Mouse (Mus musculus): ENCODE measurements around the gene Sparcl1. TPM values are rescaled to one million over a fixed set of nuclear protein-coding genes. Genes with fewer than 3 reads are reported as not detected.

Gene Sparcl1
- polyA plus RNA-seq, 1 experiment from 2014 or later, result 183 TPM

GRCm38 (mm10) chr5:104141067-104141466, 27.5 kb upstream of the Sparcl1 start:
- no peak for DNase-seq (ENCODE audit: low spot score)
- no peaks in the 10 kb centered on the region for H3K27me3 ChIP-seq (replicated peaks; ENCODE audit: control insufficient read depth, insufficient read depth, low read length)
- WGBS, result 75% methylated on average over 2 of the region's 2 CpGs

GRCm38 (mm10) chr5:104137920-104138541, 24.5 kb upstream of the Sparcl1 start:
- Histone ChIP-seq H3K9me3 (ENCODE audit: control insufficient read depth, low read length) (no peaks in the 10 kb centered on the region), H3K27me3 (replicated peaks; ENCODE audit: control insufficient read depth, insufficient read depth, low read length) (no peaks in the 10 kb centered on the region), H3K4me3 (ENCODE audit: low read depth, low read length) (no peak overlapping the region), H3K9ac (ENCODE audit: low read length) (no peak overlapping the region), H3K4me2 (ENCODE audit: low read length) (no peak overlapping the region), H3K4me1 (replicated peaks; ENCODE audit: control insufficient read depth, insufficient read depth, low read length) (peaks cover 10% of the 10 kb centered on the region; the same call in 1 of the 2 replicates), H3K27ac (ENCODE audit: low read depth) (no peak overlapping the region), H3K36me3 (ENCODE audit: control insufficient read depth, insufficient read depth, low read length) (no peaks in the 10 kb centered on the region)
- peak; percentile 53 for DNase-seq (ENCODE audit: low spot score)
- ATAC-seq (replicated peaks; ENCODE audit: low FRiP score, low TSS enrichment, low read depth), result peak; percentile 68; the same call in 1 of the 2 replicates
- WGBS, result 42% methylated on average over 10 of the region's 10 CpGs

More at GRCm38 (mm10) chr5:104141067-104141466, 27.5 kb upstream of the Sparcl1 start:
- ATAC-seq (replicated peaks; ENCODE audit: low FRiP score, low TSS enrichment, low read depth), result no peak
- no peaks in the 10 kb centered on the region for H3K9me3 ChIP-seq (ENCODE audit: control insufficient read depth, low read length)
- peaks cover 10% of the 10 kb centered on the region; the same call in 1 of the 2 replicates for H3K4me1 ChIP-seq (replicated peaks; ENCODE audit: control insufficient read depth, insufficient read depth, low read length)
- no peak overlapping the region for H3K9ac ChIP-seq (ENCODE audit: low read length)
- no peak overlapping the region for H3K4me3 ChIP-seq (ENCODE audit: low read depth, low read length)
- H3K36me3 ChIP-seq (ENCODE audit: control insufficient read depth, insufficient read depth, low read length), result no peaks in the 10 kb centered on the region
- no peak overlapping the region for H3K4me2 ChIP-seq (ENCODE audit: low read length)
- no peak overlapping the region for H3K27ac ChIP-seq (ENCODE audit: low read depth)

GRCm38 (mm10) chr5:104133752-104134151, 20.2 kb upstream of the Sparcl1 start:
- DNase-seq (ENCODE audit: low spot score), result no peak
- no peaks in the 10 kb centered on the region for H3K27me3 ChIP-seq (replicated peaks; ENCODE audit: control insufficient read depth, insufficient read depth, low read length)

GRCm38 (mm10) chr5:104131544-104131943, 18.0 kb upstream of the Sparcl1 start:
- ATAC-seq (replicated peaks; ENCODE audit: low FRiP score, low TSS enrichment, low read depth) (no peak; the same call in 1 of the 2 replicates), DNase-seq (ENCODE audit: low spot score) (no peak)
- Histone ChIP-seq H3K27ac (ENCODE audit: low read depth) (no peak overlapping the region), H3K9ac (ENCODE audit: low read length) (no peak overlapping the region), H3K4me3 (ENCODE audit: low read depth, low read length) (no peak overlapping the region), H3K36me3 (ENCODE audit: control insufficient read depth, insufficient read depth, low read length) (no peaks in the 10 kb centered on the region), H3K4me1 (replicated peaks; ENCODE audit: control insufficient read depth, insufficient read depth, low read length) (no peaks in the 10 kb centered on the region), H3K4me2 (ENCODE audit: low read length) (no peak overlapping the region), H3K27me3 (replicated peaks; ENCODE audit: control insufficient read depth, insufficient read depth, low read length) (no peaks in the 10 kb centered on the region), H3K9me3 (ENCODE audit: control insufficient read depth, low read length) (no peaks in the 10 kb centered on the region)
- 59% methylated on average over 4 of the region's 4 CpGs for WGBS

More at GRCm38 (mm10) chr5:104133752-104134151, 20.2 kb upstream of the Sparcl1 start:
- no peaks in the 10 kb centered on the region for H3K9me3 ChIP-seq (ENCODE audit: control insufficient read depth, low read length)
- H3K9ac ChIP-seq (ENCODE audit: low read length), result no peak overlapping the region
- ATAC-seq (replicated peaks; ENCODE audit: low FRiP score, low TSS enrichment, low read depth), result no peak
- WGBS, result 62% methylated on average over 4 of the region's 4 CpGs
- peaks cover 10% of the 10 kb centered on the region; the same call in 1 of the 2 replicates for H3K4me1 ChIP-seq (replicated peaks; ENCODE audit: control insufficient read depth, insufficient read depth, low read length)
- H3K4me2 ChIP-seq (ENCODE audit: low read length), result no peak overlapping the region
- H3K27ac ChIP-seq (ENCODE audit: low read depth), result no peak overlapping the region
- no peak overlapping the region for H3K4me3 ChIP-seq (ENCODE audit: low read depth, low read length)
- H3K36me3 ChIP-seq (ENCODE audit: control insufficient read depth, insufficient read depth, low read length), result no peaks in the 10 kb centered on the region

GRCm38 (mm10) chr5:104130891-104131290, 17.4 kb upstream of the Sparcl1 start:
- no peak overlapping the region for H3K4me3 ChIP-seq (ENCODE audit: low read depth, low read length)
- H3K9me3 ChIP-seq (ENCODE audit: control insufficient read depth, low read length), result no peaks in the 10 kb centered on the region
- H3K27me3 ChIP-seq (replicated peaks; ENCODE audit: control insufficient read depth, insufficient read depth, low read length), result no peaks in the 10 kb centered on the region
- no peaks in the 10 kb centered on the region for H3K4me1 ChIP-seq (replicated peaks; ENCODE audit: control insufficient read depth, insufficient read depth, low read length)
- no peak overlapping the region for H3K27ac ChIP-seq (ENCODE audit: low read depth)
- DNase-seq (ENCODE audit: low spot score) (no peak), ATAC-seq (replicated peaks; ENCODE audit: low FRiP score, low TSS enrichment, low read depth) (no peak)
- no peak overlapping the region for H3K4me2 ChIP-seq (ENCODE audit: low read length)
- H3K9ac ChIP-seq (ENCODE audit: low read length), result no peak overlapping the region
- 87% methylated on average over 4 of the region's 4 CpGs for WGBS
- no peaks in the 10 kb centered on the region for H3K36me3 ChIP-seq (ENCODE audit: control insufficient read depth, insufficient read depth, low read length)

DNA sequence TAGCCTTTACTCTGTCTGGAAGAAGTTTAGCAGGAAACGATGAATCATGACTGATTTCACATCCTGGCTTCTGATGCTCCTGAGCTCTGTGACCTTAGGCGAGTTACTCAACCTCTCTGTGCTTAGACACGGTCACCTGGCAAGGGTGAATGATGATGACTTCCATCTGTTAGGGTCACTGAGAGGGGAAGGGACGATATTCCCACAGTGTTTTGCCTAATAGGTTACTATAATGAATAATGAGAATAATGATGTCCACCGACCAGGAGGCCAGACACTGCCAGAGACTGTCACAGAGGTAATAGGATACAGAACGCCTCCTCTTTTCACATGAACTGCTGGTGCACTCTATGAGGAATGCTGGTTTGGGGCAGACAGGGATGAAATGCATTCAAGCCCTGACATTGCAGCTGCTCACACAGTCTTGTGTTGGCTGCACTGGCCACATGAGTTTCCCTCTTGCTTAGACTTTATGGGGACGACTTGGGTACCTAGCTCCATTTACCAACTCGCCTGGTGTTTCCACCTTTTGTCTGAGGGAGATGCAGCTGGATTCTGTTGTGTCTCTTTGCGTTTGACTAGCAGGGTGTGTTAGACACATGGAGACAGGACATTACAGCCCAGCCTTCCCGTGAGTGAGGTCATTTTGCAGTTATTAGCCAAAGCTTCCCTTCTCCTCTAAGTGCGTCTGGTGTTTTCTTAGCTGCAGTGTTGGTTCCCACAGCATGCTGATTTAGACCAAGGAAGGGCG, 14.9 kb upstream of the Sparcl1 start:
- H3K9ac ChIP-seq (ENCODE audit: low read length), result no peak overlapping the region
- ATAC-seq (replicated peaks; ENCODE audit: low FRiP score, low TSS enrichment, low read depth) (0 out of 2 replicates have a peak, but pooled peaks have one; percentile 51), DNase-seq (ENCODE audit: low spot score) (peak; percentile 60)
- H3K9me3 ChIP-seq (ENCODE audit: control insufficient read depth, low read length), result no peaks in the 10 kb centered on the region
- H3K27me3 ChIP-seq (replicated peaks; ENCODE audit: control insufficient read depth, insufficient read depth, low read length), result no peaks in the 10 kb centered on the region
- H3K4me2 ChIP-seq (ENCODE audit: low read length), result no peak overlapping the region
- no peak overlapping the region for H3K4me3 ChIP-seq (ENCODE audit: low read depth, low read length)
- H3K4me1 ChIP-seq (replicated peaks; ENCODE audit: control insufficient read depth, insufficient read depth, low read length), result no peaks in the 10 kb centered on the region; the same call in 1 of the 2 replicates
- H3K27ac ChIP-seq (ENCODE audit: low read depth), result peak overlapping the region; percentile 74
- 43% methylated on average over 12 of the region's 12 CpGs for WGBS
- no peaks in the 10 kb centered on the region for H3K36me3 ChIP-seq (ENCODE audit: control insufficient read depth, insufficient read depth, low read length)

- 75% methylated on average over 1 of the region's 1 CpGs for WGBS
- H3K27me3 ChIP-seq (replicated peaks; ENCODE audit: control insufficient read depth, insufficient read depth, low read length), result no peaks in the 10 kb centered on the region
- H3K4me2 ChIP-seq (ENCODE audit: low read length), result no peak overlapping the region
- H3K9me3 ChIP-seq (ENCODE audit: control insufficient read depth, low read length), result no peaks in the 10 kb centered on the region
- no peaks in the 10 kb centered on the region; the same call in 1 of the 2 replicates for H3K4me1 ChIP-seq (replicated peaks; ENCODE audit: control insufficient read depth, insufficient read depth, low read length)
- no peaks in the 10 kb centered on the region for H3K36me3 ChIP-seq (ENCODE audit: control insufficient read depth, insufficient read depth, low read length)
- H3K27ac ChIP-seq (ENCODE audit: low read depth), result no peak overlapping the region
- H3K9ac ChIP-seq (ENCODE audit: low read length), result no peak overlapping the region
- DNase-seq (ENCODE audit: low spot score) (no peak), ATAC-seq (replicated peaks; ENCODE audit: low FRiP score, low TSS enrichment, low read depth) (no peak)
- no peak overlapping the region for H3K4me3 ChIP-seq (ENCODE audit: low read depth, low read length)
Measured at GRCm38 (mm10) chr5:104127351-104127750, 13.8 kb upstream of the Sparcl1 start.

DNA sequence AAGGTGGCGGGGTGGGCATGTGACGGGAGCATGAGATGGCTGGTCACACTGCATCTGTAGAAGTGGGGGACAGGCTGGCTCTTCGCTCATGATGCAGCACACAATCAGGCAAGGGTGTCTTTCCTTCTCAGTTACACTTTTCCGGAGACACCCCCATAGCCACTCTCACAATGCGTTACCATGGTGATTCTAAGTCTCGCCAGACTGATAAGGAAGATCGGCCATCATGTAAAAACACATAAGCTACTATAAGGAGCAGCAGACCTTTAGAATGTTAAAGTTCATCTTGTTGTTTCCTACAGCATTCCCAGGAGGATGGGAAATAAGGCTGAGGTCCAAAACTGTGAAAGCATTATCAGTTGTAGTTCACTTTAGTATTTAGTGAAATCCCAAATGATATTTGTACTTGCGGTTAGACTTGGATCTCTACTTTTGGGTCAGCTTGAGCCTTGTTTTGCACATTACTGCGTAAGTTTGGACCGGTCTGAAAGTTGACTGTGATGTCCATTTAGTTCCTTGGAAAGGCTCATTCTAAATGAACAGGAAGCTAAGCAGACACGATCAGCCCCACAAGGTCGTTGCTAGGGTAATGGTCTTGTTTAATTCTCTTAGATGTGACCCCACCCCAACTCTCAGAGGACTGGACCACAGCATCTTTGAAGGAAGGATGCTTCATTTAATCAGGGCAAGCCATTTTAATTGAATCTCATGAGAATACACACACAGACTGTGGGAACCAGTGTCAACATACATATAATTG, 13.2 kb upstream of the Sparcl1 start:
- ATAC-seq (replicated peaks; ENCODE audit: low FRiP score, low TSS enrichment, low read depth) (no peak), DNase-seq (ENCODE audit: low spot score) (no peak)
- no peak overlapping the region for H3K9ac ChIP-seq (ENCODE audit: low read length)
- H3K9me3 ChIP-seq (ENCODE audit: control insufficient read depth, low read length), result no peaks in the 10 kb centered on the region
- H3K4me3 ChIP-seq (ENCODE audit: low read depth, low read length), result no peak overlapping the region
- no peaks in the 10 kb centered on the region for H3K36me3 ChIP-seq (ENCODE audit: control insufficient read depth, insufficient read depth, low read length)
- H3K4me2 ChIP-seq (ENCODE audit: low read length), result no peak overlapping the region
- H3K4me1 ChIP-seq (replicated peaks; ENCODE audit: control insufficient read depth, insufficient read depth, low read length), result no peaks in the 10 kb centered on the region; the same call in 1 of the 2 replicates
- H3K27me3 ChIP-seq (replicated peaks; ENCODE audit: control insufficient read depth, insufficient read depth, low read length), result no peaks in the 10 kb centered on the region
- whole genome bisulfite sequencing, result 81% methylated on average over 12 of the region's 12 CpGs
- no peak overlapping the region for H3K27ac ChIP-seq (ENCODE audit: low read depth)

Data from intestine, embryonic 14.5 days (tissue).